Comparison of ENCODE assay signal across 8 mouse cellular contexts in the genomic region with DNA sequence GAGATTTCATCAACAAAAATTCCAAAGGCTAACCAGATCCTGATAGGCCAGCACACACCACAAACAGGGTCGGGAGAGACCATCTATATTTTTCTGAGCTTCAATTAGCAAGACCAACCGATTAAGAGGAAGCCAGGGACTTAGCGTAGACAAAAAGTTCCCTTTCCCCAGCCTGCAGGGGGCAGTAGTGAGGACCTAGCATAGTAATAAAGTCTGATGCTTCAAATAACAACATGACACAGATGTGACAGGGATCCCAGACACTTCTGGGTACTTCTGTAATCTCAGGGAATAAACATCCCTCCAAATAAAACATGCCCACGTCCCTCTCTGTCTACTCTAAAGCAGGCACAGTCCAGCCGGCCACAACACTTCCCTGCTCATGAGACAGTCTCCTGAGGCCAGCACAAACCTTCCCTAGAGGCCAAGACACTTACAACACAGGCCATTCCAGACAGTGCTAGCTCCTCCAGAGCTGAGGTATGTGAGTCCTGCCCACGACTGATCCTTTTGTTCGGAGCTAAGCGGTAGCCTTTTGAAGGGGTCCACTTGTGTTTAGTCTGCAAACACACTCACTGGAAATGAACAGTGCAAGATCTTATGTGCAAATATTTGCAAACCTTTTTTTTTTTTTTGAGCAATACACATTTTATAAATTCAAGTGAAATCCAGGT. TPM values are rescaled to one million over a fixed set of nuclear protein-coding genes. Genes with fewer than 3 reads are reported as not detected.
DNase-seq lines count a peak whose midpoint lies in the region; ATAC-seq and TF ChIP-seq lines count a peak whose summit lies in the region.

No protein-coding gene starts in this region.

- H3K4me2 ChIP-seq in kidney, embryonic 14.5 days (replicated peaks; ENCODE audit: low read depth, low read length) = no peak overlapping the region
- H3K4me2 ChIP-seq in limb, embryonic 11.5 days (ENCODE audit: low read depth, severe bottlenecking) = no peak overlapping the region

- no peaks in the 10 kb centered on the region for H3K27me3 ChIP-seq in kidney, embryonic 14.5 days (ENCODE audit: control insufficient read depth, insufficient read depth, low read length)
- H3K27me3 ChIP-seq in limb, embryonic 11.5 days (ENCODE audit: control insufficient read depth, insufficient read depth, low read length) = no peaks in the 10 kb centered on the region
- no peaks in the 10 kb centered on the region for H3K27me3 ChIP-seq in small intestine, adult 2 months (ENCODE audit: control insufficient read depth, insufficient read depth, low read length)

- H3K9me3 ChIP-seq in kidney, embryonic 14.5 days (ENCODE audit: control insufficient read depth, low read length) = no peaks in the 10 kb centered on the region
- H3K9me3 ChIP-seq in ES-E14 (ENCODE audit: control insufficient read depth, insufficient read depth, low read depth, low read length) = no peaks in the 10 kb centered on the region
- no peaks in the 10 kb centered on the region for H3K9me3 ChIP-seq in limb, embryonic 11.5 days (ENCODE audit: control insufficient read depth, low read length)

- DNase-seq in kidney, postnatal 10 days = peak; percentile 60
- peak; percentile 60 for DNase-seq in ES-E14 (ENCODE audit: low read depth, low spot score)
- DNase-seq in limb, embryonic 11.5 days (ENCODE audit: low spot score) = peak; percentile 48
- DNase-seq in cerebellum, adult 9-10 months = no peak
- no peak for DNase-seq in layer of hippocampus, adult 9-11 months

- H3K9ac ChIP-seq in kidney, embryonic 14.5 days (ENCODE audit: low read depth, low read length) = no peak overlapping the region
- H3K9ac ChIP-seq in ES-E14 (ENCODE audit: insufficient read depth, low read depth, low read length, poor library complexity, severe bottlenecking) = no peak overlapping the region
- no peak overlapping the region for H3K9ac ChIP-seq in limb, embryonic 11.5 days (ENCODE audit: low read length)

- H3K4me3 ChIP-seq in kidney, embryonic 14.5 days (ENCODE audit: low read length) = no peak overlapping the region
- H3K4me3 ChIP-seq in ES-E14 (ENCODE audit: insufficient read depth in 1 of 2, low read depth in 1 of 2, low read length in 2 of 2, poor library complexity in 1 of 2, severe bottlenecking in 1 of 2) = no peak overlapping the region
- H3K4me3 ChIP-seq in bone marrow, adult 2 months (replicated peaks; ENCODE audit: control insufficient read depth, low read depth, low read length) = no peak overlapping the region
- no peak overlapping the region for H3K4me3 ChIP-seq in limb, embryonic 11.5 days (ENCODE audit: low read depth, low read length)
- no peak overlapping the region for H3K4me3 ChIP-seq in small intestine, adult 2 months (ENCODE audit: low read depth, low read length)

- TF ChIP-seq CTCF in bone marrow, adult 2 months (IDR thresholded peaks at IDR 0.05; ENCODE audit: control insufficient read depth, insufficient read depth, low read length) = peak; percentile 51
- peak; percentile 20; the same call in 1 of the 2 replicates for TF ChIP-seq CTCF in small intestine, adult 2 months (IDR thresholded peaks at IDR 0.05; ENCODE audit: extremely low read depth, insufficient read length, insufficient replicate concordance, low read depth, low read length)

- no peak for TF ChIP-seq POLR2A in bone marrow, adult 2 months (IDR thresholded peaks at IDR 0.05; ENCODE audit: borderline replicate concordance, control insufficient read depth, low read depth, low read length)
- no peak for TF ChIP-seq POLR2A in small intestine, adult 2 months (IDR thresholded peaks at IDR 0.05; ENCODE audit: low read depth, low read length)

- no peaks in the 10 kb centered on the region for H3K4me1 ChIP-seq in kidney, embryonic 14.5 days (ENCODE audit: control insufficient read depth, insufficient read depth, low read length)
- H3K4me1 ChIP-seq in ES-E14 (ENCODE audit: control insufficient read depth in 2 of 2, insufficient read depth in 2 of 2, low read length in 2 of 2, poor library complexity in 1 of 2) = peaks cover 0 to 4% of the 10 kb centered on the region in 2 experiments; a peak in 1 of 4 replicates
- H3K4me1 ChIP-seq in bone marrow, adult 2 months (ENCODE audit: control insufficient read depth, insufficient read depth, low read length) = no peaks in the 10 kb centered on the region
- H3K4me1 ChIP-seq in limb, embryonic 11.5 days (ENCODE audit: control insufficient read depth, insufficient read depth, low read length) = no peaks in the 10 kb centered on the region
- H3K4me1 ChIP-seq in small intestine, adult 2 months (ENCODE audit: control insufficient read depth, insufficient read depth, insufficient read length, low read length) = no peaks in the 10 kb centered on the region

- ATAC-seq in kidney, embryonic 14.5 days (ENCODE audit: low FRiP score, low TSS enrichment) = no peak
- ATAC-seq in limb, embryonic 11.5 days (ENCODE audit: insufficient number of reproducible peaks, low FRiP score, low TSS enrichment, low read depth) = no peak

- WGBS in kidney, embryonic 14.5 days = 85% methylated on average over 8 of the region's 8 CpGs
- WGBS in bone marrow, adult 2 months = 63% methylated on average over 8 of the region's 8 CpGs
- WGBS in limb, embryonic 11.5 days = 86% methylated on average over 8 of the region's 8 CpGs
- WGBS in small intestine, adult 2 months = 77% methylated on average over 8 of the region's 8 CpGs

- H3K27ac ChIP-seq in kidney, embryonic 14.5 days (ENCODE audit: low read depth, low read length) = no peak overlapping the region
- no peak overlapping the region for H3K27ac ChIP-seq in ES-E14 (ENCODE audit: insufficient read depth, low read depth, low read length, poor library complexity, severe bottlenecking)
- H3K27ac ChIP-seq in bone marrow, adult 2 months (ENCODE audit: control insufficient read depth, insufficient read depth, low read depth, low read length, poor library complexity) = no peak overlapping the region
- no peak overlapping the region for H3K27ac ChIP-seq in limb, embryonic 11.5 days (replicated peaks; ENCODE audit: low read depth, low read length)
- H3K27ac ChIP-seq in small intestine, adult 2 months (ENCODE audit: insufficient read depth, low read depth, low read length) = no peak overlapping the region

- peaks cover 27% of the 10 kb centered on the region for H3K36me3 ChIP-seq in kidney, embryonic 14.5 days (ENCODE audit: control insufficient read depth, insufficient read depth, low read length)
- H3K36me3 ChIP-seq in ES-E14 (ENCODE audit: control insufficient read depth, insufficient read depth, low read length, poor library complexity, severe bottlenecking) = no peaks in the 10 kb centered on the region
- H3K36me3 ChIP-seq in limb, embryonic 11.5 days (ENCODE audit: control insufficient read depth, insufficient read depth, low read length) = no peaks in the 10 kb centered on the region
- H3K36me3 ChIP-seq in small intestine, adult 2 months (ENCODE audit: control insufficient read depth, insufficient read depth, low read length) = no peaks in the 10 kb centered on the region

- in situ Hi-C loops in ES-E14 (cut with MboI; ENCODE audit: low sequenced_read_pairs in 2 of 2, unreplicated experiment in 2 of 2) = loop anchor here in 1 of 2 experiments (25.0 kb wide), 1 partner anchor 747 kb away; a partner anchor contains a TSS

TF ChIP-seq in ES-E14, 5 proteins besides CTCF, POLR2A, EP300 and RAD21:
- no peak for TF ChIP-seq CHD2 (IDR thresholded peaks at IDR 0.05; ENCODE audit: low read depth, low read length)
- no peak for TF ChIP-seq MAFK (IDR thresholded peaks at IDR 0.05; ENCODE audit: insufficient read depth, low read depth, low read length)
- no peak for TF ChIP-seq HCFC1 (IDR thresholded peaks at IDR 0.05; ENCODE audit: borderline replicate concordance, insufficient read depth, low read length)
- TF ChIP-seq ZC3H11A (IDR thresholded peaks at IDR 0.05; ENCODE audit: borderline replicate concordance, low read depth, low read length) = no peak
- no peak for TF ChIP-seq ZNF384 (IDR thresholded peaks at IDR 0.05; ENCODE audit: low read depth, low read length)

RNA-seq across cellular contexts. Expression of a gene that starts 37.6 kb away (rescaled TPM):
- polyA plus RNA-seq in kidney, embryonic 14.5 days (2014; fragmentation: Nextera tagmentation; extraction: Ambion mirVana) = 7.5 and 18.4 TPM in 2 replicates
- 9.5 and 10.5 TPM in 2 replicates for total RNA-seq in ES-E14 (2012; rRNA removed)
- 2.6 and 6.7 TPM in 2 replicates for polyA plus RNA-seq in bone marrow, adult 2 months (2011; ENCODE audit: insufficient read depth, insufficient read length, low replicate concordance, missing spikeins)
- 18.5 and 20.9 TPM in 2 replicates for polyA plus RNA-seq in limb, embryonic 11.5 days (2014; fragmentation: Nextera tagmentation; extraction: Ambion mirVana)
- polyA plus RNA-seq in small intestine, adult 2 months (2012; rRNA removed) = 3.0 and 5.6 TPM in 2 replicates

Comparison
In these comparisons a context has a peak if more than half of its experiments do, and no peak if none do; other contexts are left out.
1. DNase-seq: peak in kidney, postnatal 10 days (single experiment), ES-E14 (single experiment) and limb, embryonic 11.5 days (single experiment); none in cerebellum, adult 9-10 months (single experiment) and layer of hippocampus, adult 9-11 months (single experiment).